9 mouse cellular contexts compared by ENCODE assay signal in genomic region chr10:45889381-45889951, GRCm38 (mm10).
A peak's percentile ranks its signal among the peaks of the same experiment; 100 is the strongest.
DNase-seq lines count a peak whose midpoint lies in the region; ATAC-seq lines count a peak whose summit lies in the region.
"Had no signal": no experiment of that assay in that cellular context is flagged by ENCODE, and none has a peak within 500 bp of the region (broad histone marks: within the 10 kb centered on the region; RNA-seq: fewer than 3 reads in every experiment).

No protein-coding gene starts in this region.

- H3K9me3 ChIP-seq in forebrain, embryonic 15.5 days, result no peaks in the 10 kb centered on the region
- no peaks in the 10 kb centered on the region for H3K9me3 ChIP-seq in limb, embryonic 11.5 days (ENCODE audit: control insufficient read depth, low read length)

- H3K36me3 ChIP-seq in forebrain, embryonic 15.5 days, result no peaks in the 10 kb centered on the region
- no peaks in the 10 kb centered on the region for H3K36me3 ChIP-seq in limb, embryonic 11.5 days (ENCODE audit: control insufficient read depth, insufficient read depth, low read length)

- peak overlapping the region; percentile 22 for H3K4me2 ChIP-seq in forebrain, embryonic 15.5 days (replicated peaks)
- no peak overlapping the region for H3K4me2 ChIP-seq in limb, embryonic 11.5 days (ENCODE audit: low read depth, severe bottlenecking)

- no peak overlapping the region for H3K9ac ChIP-seq in forebrain, embryonic 15.5 days (replicated peaks)
- H3K9ac ChIP-seq in limb, embryonic 11.5 days (ENCODE audit: low read length), result no peak overlapping the region

- no peak overlapping the region for H3K4me3 ChIP-seq in forebrain, embryonic 15.5 days
- no peak overlapping the region for H3K4me3 ChIP-seq in limb, embryonic 11.5 days (ENCODE audit: low read depth, low read length)

- 19% methylated on average over 13 of the region's 13 CpGs for WGBS in forebrain, embryonic 15.5 days
- WGBS in limb, embryonic 11.5 days, result 77% methylated on average over 13 of the region's 13 CpGs

- DNase-seq in adrenal gland, postnatal 10 days, result peak; percentile 5
- DNase-seq in adrenal gland, postnatal 25 days, result no peak
- DNase-seq in left cerebral cortex, postnatal 4 days, result peak; percentile 37
- DNase-seq in left cerebral cortex, postnatal 36 days (ENCODE audit: low spot score in 2 of 2), result no peak
- DNase-seq in limb, embryonic 11.5 days (ENCODE audit: low spot score), result peak; percentile 17
- no peak for DNase-seq in T-cell, adult 2 months (ENCODE audit: low spot score)
- DNase-seq in left cerebral cortex, postnatal 14 days (ENCODE audit: low spot score in 2 of 2), result no peak
- DNase-seq: cerebellum, adult 11 months had no signal

- no peaks in the 10 kb centered on the region for H3K27me3 ChIP-seq in forebrain, embryonic 15.5 days
- no peaks in the 10 kb centered on the region for H3K27me3 ChIP-seq in limb, embryonic 11.5 days (ENCODE audit: control insufficient read depth, insufficient read depth, low read length)

- H3K27ac ChIP-seq in forebrain, embryonic 15.5 days (replicated peaks), result 0 out of 2 replicates have a peak overlapping the region, but pooled peaks have one; percentile 4
- H3K27ac ChIP-seq in limb, embryonic 11.5 days (replicated peaks; ENCODE audit: low read depth, low read length), result no peak overlapping the region

- peaks cover 16% of the 10 kb centered on the region for H3K4me1 ChIP-seq in forebrain, embryonic 15.5 days
- peaks cover 3% of the 10 kb centered on the region; the same call in 1 of the 2 replicates for H3K4me1 ChIP-seq in limb, embryonic 11.5 days (ENCODE audit: control insufficient read depth, insufficient read depth, low read length)

- ATAC-seq in forebrain, embryonic 15.5 days (replicated peaks), result peak; percentile 68
- ATAC-seq in limb, embryonic 11.5 days (ENCODE audit: insufficient number of reproducible peaks, low FRiP score, low TSS enrichment, low read depth), result no peak

- intact Hi-C loops in left cerebral cortex, postnatal 4 days (cut with DNase I), result no loop called here
- intact Hi-C loops in left cerebral cortex, postnatal 36 days (cut with DNase I), result no loop called here
- intact Hi-C loops in left cerebral cortex, postnatal 14 days (cut with DNase I), result no loop called here

Comparison
In these comparisons a context has a peak if more than half of its experiments do, and no peak if none do; other contexts are left out.
1. DNase-seq: peak in adrenal gland, postnatal 10 days (single experiment), left cerebral cortex, postnatal 4 days (single experiment) and limb, embryonic 11.5 days (single experiment); none in adrenal gland, postnatal 25 days (single experiment), left cerebral cortex, postnatal 36 days (0 of 2), T-cell, adult 2 months (single experiment) and left cerebral cortex, postnatal 14 days (0 of 2).